Mouse (Mus musculus): ENCODE data around the gene Zscan4f.
"Not testable (repeated sequence)": the region's sequence is repeated elsewhere in the genome, so short reads cannot be mapped to it uniquely, and the experiment has no call there.

Gene Zscan4f

GRCm38 (mm10) chr7:11397615-11398014, at the start of gene Zscan4f:
TSS of gene Zscan4f (plus strand) at chr7:11397915.
- not testable (repeated sequence) for DNase-seq

GRCm38 (mm10) chr7:11384641-11385040, 13.1 kb upstream of the Zscan4f start:
- DNase-seq: not testable (repeated sequence)
